Mouse (Mus musculus) thymus, adult 2 months (tissue): ENCODE measurements at regions not wholly inside any gene's neighbourhood (a gene's known extent, or its start where the extent isn't known, plus 50 kb on each side); places are given as distances from the start of the nearest gene placed in this dataset.

Source experiments
- CTCF ChIP-seq: fragments of 200-500 bp; IDR thresholded peaks from 2 replicates; pipeline ENCODE4 v1.5.1; 2012; ENCODE audit warnings: mild to moderate bottlenecking, control low read depth, low read length, moderate library complexity, borderline replicate concordance; ENCODE audit not compliant: control insufficient read depth, poor library complexity, insufficient read depth; ENCODE audit errors: extremely low read depth
- POLR2A ChIP-seq: fragments of 200-500 bp; IDR thresholded peaks from 2 replicates; pipeline ENCODE4 v1.6.1; 2012; ENCODE audit warnings: mild to moderate bottlenecking, low read length, control low read depth, moderate library complexity; ENCODE audit not compliant: control insufficient read depth, poor library complexity, insufficient read depth; ENCODE audit errors: extremely low read depth

- TF ChIP-seq POLR2A (no peak), CTCF (no peak)
These were observed 356.1 kb downstream of the Gm8797 start for GRCm38 (mm10) chr3:6106659-6107058.
